Mouse (Mus musculus): ENCODE measurements around the gene Lsm14b.

Lsm14b gene

DNA sequence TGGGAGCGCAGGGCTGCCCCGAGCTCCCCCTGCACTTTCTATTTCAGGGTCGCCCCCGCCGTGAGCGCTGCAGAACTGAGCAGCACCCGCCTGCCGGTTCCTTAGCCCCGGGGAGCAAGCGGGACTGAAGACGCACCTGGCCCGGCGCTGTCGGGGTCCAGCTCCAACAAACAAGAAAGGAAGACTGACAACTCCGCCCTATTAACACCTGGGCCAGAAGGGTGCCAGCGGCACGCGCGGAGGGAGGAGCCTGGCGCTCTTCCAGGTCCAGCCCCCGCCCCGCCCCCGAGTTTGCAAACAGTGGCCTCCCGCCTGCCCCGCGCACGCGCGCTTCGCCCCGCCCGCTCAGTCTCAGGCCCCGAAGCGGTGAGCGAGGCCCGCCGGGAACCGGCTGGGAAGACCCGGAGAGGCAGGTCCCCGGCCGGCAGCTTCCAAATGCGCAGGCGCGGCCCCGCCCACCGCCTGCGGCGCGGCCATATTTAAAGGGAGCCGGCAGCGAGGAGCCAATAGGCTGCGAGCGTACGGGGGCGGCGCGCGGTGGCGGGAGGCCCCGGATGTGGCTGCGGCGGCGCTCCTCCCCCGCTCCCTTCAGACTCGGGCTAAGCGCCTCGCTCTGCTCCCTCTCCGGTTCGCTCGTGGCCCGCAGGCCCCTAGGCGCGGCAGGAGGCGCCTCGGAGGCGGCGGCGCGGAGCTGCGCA is at the start of gene Lsm14b:
Gene Lsm14b, plus strand, starts transcription at position 587 of the 698 bp plus-strand sequence.
- H3K9me3 ChIP-seq (ENCODE audit: low read length), result no peaks in the 10 kb centered on the region
- H3K4me3 ChIP-seq (replicated peaks; ENCODE audit: low read length), result peak within 1 kb of the TSS; percentile 97
- TF ChIP-seq POU5F1 (IDR thresholded peaks at IDR 0.05; ENCODE audit: borderline replicate concordance, low read length), result no peak
- TF ChIP-seq CTCF (conservative IDR thresholded peaks at IDR 0.05; ENCODE audit: low read length), result no peak
- no peak for TF ChIP-seq NANOG (IDR thresholded peaks at IDR 0.05; ENCODE audit: borderline replicate concordance, low read length)
- peaks cover 48% of the 10 kb centered on the region for H3K4me1 ChIP-seq (replicated peaks; ENCODE audit: low read depth, low read length)
- peaks cover 36% of the 10 kb centered on the region for H3K36me3 ChIP-seq (ENCODE audit: insufficient read depth, low read length)
- H3K27me3 ChIP-seq (ENCODE audit: insufficient read depth, low read length), result peaks cover 43% of the 10 kb centered on the region

DNA sequence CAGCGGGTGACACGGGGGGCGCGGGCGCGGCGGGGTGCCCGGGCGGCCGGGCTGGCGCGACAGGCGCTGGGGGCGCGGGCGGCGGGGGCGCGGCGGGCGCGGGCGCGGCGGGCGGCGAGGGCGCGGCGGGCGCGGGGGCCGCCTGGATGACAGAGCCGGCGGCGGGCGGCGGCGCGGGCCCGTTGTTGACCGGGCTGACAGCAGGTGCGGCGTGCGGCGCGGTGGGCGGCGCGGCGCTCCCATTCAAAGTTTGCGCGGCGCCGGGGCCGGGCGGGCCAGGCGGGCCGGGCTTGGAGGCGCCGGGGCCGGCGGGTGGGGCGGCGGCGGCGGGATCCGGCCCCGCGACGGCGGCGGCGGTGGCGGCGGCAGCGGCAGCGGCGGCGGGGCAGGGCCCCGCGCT is 48.9 kb upstream of the Lsm14b start:
- peaks cover 5% of the 10 kb centered on the region for H3K27me3 ChIP-seq (ENCODE audit: insufficient read depth, low read length)
- H3K9me3 ChIP-seq (ENCODE audit: low read length), result no peaks in the 10 kb centered on the region
- TF ChIP-seq POU5F1 (IDR thresholded peaks at IDR 0.05; ENCODE audit: borderline replicate concordance, low read length) (no peak), CTCF (conservative IDR thresholded peaks at IDR 0.05; ENCODE audit: low read length) (no peak), NANOG (IDR thresholded peaks at IDR 0.05; ENCODE audit: borderline replicate concordance, low read length) (no peak)
- peaks cover 63% of the 10 kb centered on the region for H3K4me1 ChIP-seq (replicated peaks; ENCODE audit: low read depth, low read length)
- H3K36me3 ChIP-seq (ENCODE audit: insufficient read depth, low read length), result peaks cover 15% of the 10 kb centered on the region
- peak overlapping the region; percentile 82 for H3K4me3 ChIP-seq (replicated peaks; ENCODE audit: low read length)

- H3K36me3 ChIP-seq (ENCODE audit: insufficient read depth, low read length), result peaks cover 15% of the 10 kb centered on the region
- H3K9me3 ChIP-seq (ENCODE audit: low read length), result no peaks in the 10 kb centered on the region
- peaks cover 8% of the 10 kb centered on the region for H3K27me3 ChIP-seq (ENCODE audit: insufficient read depth, low read length)
- TF ChIP-seq POU5F1 (IDR thresholded peaks at IDR 0.05; ENCODE audit: borderline replicate concordance, low read length), result no peak
- no peak for TF ChIP-seq CTCF (conservative IDR thresholded peaks at IDR 0.05; ENCODE audit: low read length)
- TF ChIP-seq NANOG (IDR thresholded peaks at IDR 0.05; ENCODE audit: borderline replicate concordance, low read length), result no peak
- peaks cover 61% of the 10 kb centered on the region for H3K4me1 ChIP-seq (replicated peaks; ENCODE audit: low read depth, low read length)
- H3K4me3 ChIP-seq (replicated peaks; ENCODE audit: low read length), result peak overlapping the region; percentile 82
These were observed 48.5 kb upstream of the Lsm14b start for GRCm38 (mm10) chr2:179976295-179976627.

DNA sequence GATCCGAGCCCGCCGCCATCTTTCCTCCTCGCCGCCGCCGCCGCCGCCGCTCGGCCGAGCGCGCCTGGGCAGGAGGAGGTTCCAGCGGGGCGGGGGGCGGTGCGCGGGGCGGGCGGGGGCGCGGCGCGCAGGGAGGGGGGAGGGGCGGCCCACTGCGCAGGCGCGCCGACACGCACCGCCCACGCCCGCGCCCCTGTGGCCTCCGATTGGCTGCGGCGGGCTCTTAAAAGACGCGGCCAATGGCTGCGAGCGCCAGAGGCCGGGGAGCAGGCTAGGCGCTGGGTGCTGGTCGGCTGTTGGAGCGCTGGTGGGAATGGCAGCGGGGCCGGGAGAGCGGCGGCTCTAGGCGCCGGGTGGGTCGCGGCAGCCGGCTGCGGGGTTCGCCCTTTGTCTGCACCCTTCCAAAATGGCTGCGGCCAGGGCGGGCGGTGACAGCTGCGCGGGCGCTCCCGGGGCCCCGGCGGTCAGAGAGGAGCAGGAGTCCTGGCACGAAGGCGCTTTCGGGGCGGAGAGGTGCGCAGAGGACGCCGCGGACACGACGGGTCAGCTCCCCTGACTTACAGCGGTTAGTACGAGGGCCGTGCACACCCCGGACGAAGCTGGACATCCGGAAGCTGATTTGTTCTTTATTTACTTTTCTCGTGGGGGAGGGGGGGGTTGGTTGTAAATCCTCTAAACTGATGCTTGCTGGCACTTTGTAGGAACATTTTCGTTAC is 48.0 kb upstream of the Lsm14b start, which contains the start of gene Taf4:
Gene Taf4, minus strand, starts transcription at position 19 of the 716 bp plus-strand sequence.
- H3K36me3 ChIP-seq (ENCODE audit: insufficient read depth, low read length), result peaks cover 15% of the 10 kb centered on the region
- H3K9me3 ChIP-seq (ENCODE audit: low read length), result no peaks in the 10 kb centered on the region
- TF ChIP-seq CTCF (conservative IDR thresholded peaks at IDR 0.05; ENCODE audit: low read length) (no peak), NANOG (IDR thresholded peaks at IDR 0.05; ENCODE audit: borderline replicate concordance, low read length) (no peak), POU5F1 (IDR thresholded peaks at IDR 0.05; ENCODE audit: borderline replicate concordance, low read length) (no peak)
- peaks cover 8% of the 10 kb centered on the region for H3K27me3 ChIP-seq (ENCODE audit: insufficient read depth, low read length)
- peak within 1 kb of the TSS; percentile 92 for H3K4me3 ChIP-seq (replicated peaks; ENCODE audit: low read length)
- peaks cover 56% of the 10 kb centered on the region for H3K4me1 ChIP-seq (replicated peaks; ENCODE audit: low read depth, low read length)

DNA sequence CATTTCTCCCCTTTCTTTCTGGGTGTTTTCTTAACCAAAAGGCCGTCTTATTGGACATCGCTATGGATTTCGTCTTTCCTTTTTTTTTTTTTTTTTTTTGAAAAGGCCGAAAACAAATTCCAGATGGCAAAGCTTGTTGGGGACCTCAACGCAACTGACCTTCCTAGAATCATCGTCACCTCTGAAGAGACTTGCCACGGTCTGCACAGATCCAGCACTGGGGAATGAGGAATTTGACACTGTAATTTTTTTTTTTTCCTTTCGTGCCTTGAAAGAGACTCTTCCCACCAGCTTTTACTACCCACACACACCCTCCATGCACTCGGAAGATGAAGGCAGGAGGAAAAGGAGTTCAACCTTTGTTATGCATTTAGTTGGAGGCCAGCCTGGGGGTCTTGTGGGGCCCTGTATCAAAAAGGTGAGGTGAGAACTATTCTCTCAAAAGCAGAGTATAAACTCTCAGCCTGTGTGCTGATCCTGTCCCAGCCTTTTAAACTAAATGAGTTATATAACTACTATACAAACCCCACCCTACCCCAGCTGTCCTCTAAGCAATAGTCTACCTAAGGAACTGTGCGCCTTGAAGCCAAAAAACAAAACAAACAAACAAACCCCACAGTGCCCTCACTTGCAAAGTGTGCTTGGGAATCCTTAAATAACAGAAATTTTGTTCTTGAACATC is 47.3 kb upstream of the Lsm14b start:
- Histone ChIP-seq H3K4me3 (replicated peaks; ENCODE audit: low read length) (peak overlapping the region; percentile 92), H3K4me1 (replicated peaks; ENCODE audit: low read depth, low read length) (peaks cover 49% of the 10 kb centered on the region), H3K9me3 (ENCODE audit: low read length) (no peaks in the 10 kb centered on the region), H3K27me3 (ENCODE audit: insufficient read depth, low read length) (peaks cover 8% of the 10 kb centered on the region), H3K36me3 (ENCODE audit: insufficient read depth, low read length) (peaks cover 9% of the 10 kb centered on the region)
- TF ChIP-seq NANOG (IDR thresholded peaks at IDR 0.05; ENCODE audit: borderline replicate concordance, low read length), result no peak
- no peak for TF ChIP-seq CTCF (conservative IDR thresholded peaks at IDR 0.05; ENCODE audit: low read length)
- peak; percentile 91; the same call in 1 of the 2 replicates for TF ChIP-seq POU5F1 (IDR thresholded peaks at IDR 0.05; ENCODE audit: borderline replicate concordance, low read length)

- H3K4me3 ChIP-seq (replicated peaks; ENCODE audit: low read length), result no peak overlapping the region
- H3K4me1 ChIP-seq (replicated peaks; ENCODE audit: low read depth, low read length), result peaks cover 41% of the 10 kb centered on the region
- no peaks in the 10 kb centered on the region for H3K9me3 ChIP-seq (ENCODE audit: low read length)
- no peak for TF ChIP-seq POU5F1 (IDR thresholded peaks at IDR 0.05; ENCODE audit: borderline replicate concordance, low read length)
- no peak for TF ChIP-seq NANOG (IDR thresholded peaks at IDR 0.05; ENCODE audit: borderline replicate concordance, low read length)
- TF ChIP-seq CTCF (conservative IDR thresholded peaks at IDR 0.05; ENCODE audit: low read length), result no peak
- H3K36me3 ChIP-seq (ENCODE audit: insufficient read depth, low read length), result peaks cover 8% of the 10 kb centered on the region
- peaks cover 8% of the 10 kb centered on the region for H3K27me3 ChIP-seq (ENCODE audit: insufficient read depth, low read length)
These were observed 46.5 kb upstream of the Lsm14b start for GRCm38 (mm10) chr2:179978250-179978649.

- Histone ChIP-seq H3K4me3 (replicated peaks; ENCODE audit: low read length) (no peak overlapping the region), H3K36me3 (ENCODE audit: insufficient read depth, low read length) (no peaks in the 10 kb centered on the region; the same call in 1 of the 2 replicates), H3K27me3 (ENCODE audit: insufficient read depth, low read length) (peaks cover 7% of the 10 kb centered on the region), H3K4me1 (replicated peaks; ENCODE audit: low read depth, low read length) (peaks cover 38% of the 10 kb centered on the region), H3K9me3 (ENCODE audit: low read length) (no peaks in the 10 kb centered on the region)
- no peak for TF ChIP-seq NANOG (IDR thresholded peaks at IDR 0.05; ENCODE audit: borderline replicate concordance, low read length)
- TF ChIP-seq POU5F1 (IDR thresholded peaks at IDR 0.05; ENCODE audit: borderline replicate concordance, low read length), result no peak
- no peak for TF ChIP-seq CTCF (conservative IDR thresholded peaks at IDR 0.05; ENCODE audit: low read length)
These were observed 45.0 kb upstream of the Lsm14b start for GRCm38 (mm10) chr2:179979836-179980235.

DNA sequence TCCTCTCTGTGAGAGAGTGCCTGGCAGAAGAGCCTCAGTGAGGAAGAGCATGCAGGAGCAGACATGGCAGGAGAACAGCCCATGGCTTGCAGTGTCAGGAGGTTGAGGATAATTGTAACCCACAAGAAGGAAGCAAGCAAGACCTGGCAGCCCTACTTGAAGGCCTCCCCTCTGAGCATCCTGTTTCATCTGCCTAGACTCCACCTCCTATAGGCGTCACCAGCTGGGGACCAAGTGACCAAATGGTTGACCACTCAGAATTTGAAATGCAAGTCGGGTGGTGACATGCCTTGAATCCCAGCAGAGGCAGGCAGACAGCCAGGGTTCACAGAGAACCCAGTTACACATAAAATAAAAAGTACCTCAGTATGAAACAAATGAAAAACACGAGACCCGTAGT is 44.2 kb upstream of the Lsm14b start:
- Histone ChIP-seq H3K4me1 (replicated peaks; ENCODE audit: low read depth, low read length) (peaks cover 43% of the 10 kb centered on the region), H3K4me3 (replicated peaks; ENCODE audit: low read length) (no peak overlapping the region), H3K36me3 (ENCODE audit: insufficient read depth, low read length) (no peaks in the 10 kb centered on the region), H3K27me3 (ENCODE audit: insufficient read depth, low read length) (peaks cover 3% of the 10 kb centered on the region; the same call in 1 of the 2 replicates), H3K9me3 (ENCODE audit: low read length) (no peaks in the 10 kb centered on the region)
- no peak for TF ChIP-seq CTCF (conservative IDR thresholded peaks at IDR 0.05; ENCODE audit: low read length)
- no peak for TF ChIP-seq NANOG (IDR thresholded peaks at IDR 0.05; ENCODE audit: borderline replicate concordance, low read length)

Data from E14TG2a.4 (cell line).